Mouse (Mus musculus) brown adipose tissue, adult 24 weeks (tissue): ENCODE results near the gene Pced1b. TPM values are rescaled to one million over a fixed set of nuclear protein-coding genes. Genes with fewer than 3 reads are reported as not detected.

ENCODE experiments used
- H3K27ac ChIP-seq: fragments of 200-500 bp; replicated peaks from 2 replicates; pipeline ENCODE4 v1.5.1; 2012; ENCODE audit warnings: low read depth, mild to moderate bottlenecking, low read length
- H3K4me1 ChIP-seq: fragments of 200-500 bp; 2 replicates; pipeline ENCODE4 v1.6.1; 2012; ENCODE audit warnings: low read length, mixed read lengths; ENCODE audit not compliant: control insufficient read depth, insufficient read depth, insufficient read length
- H3K4me3 ChIP-seq: fragments of 200-500 bp; 2 replicates; pipeline ENCODE4 v1.5.1; 2012; ENCODE audit warnings: low read depth, mild to moderate bottlenecking, low read length, moderate library complexity; ENCODE audit not compliant: insufficient read depth
- polyA plus RNA-seq: library from polyadenylated mRNA; stranded (reverse); fragments of >200 nt; gene quantifications from 2 replicates; pipeline ENCODE4 v1.2.4, GENCODE M21; 2012; ENCODE audit not compliant: missing spikeins, insufficient read depth, insufficient read length

Pced1b gene
- polyA plus RNA-seq, 1 experiment = 1.9 TPM

GRCm38 (mm10) chr15:97247791-97248161 is 869 bp downstream of the Pced1b start:
- Histone ChIP-seq H3K27ac (peak overlapping the region; percentile 46), H3K4me1 (no peaks in the 10 kb centered on the region), H3K4me3 (peak overlapping the region; percentile 63)

- no peaks in the 10 kb centered on the region for H3K4me1 ChIP-seq
- H3K27ac ChIP-seq = peak overlapping the region; percentile 46
- H3K4me3 ChIP-seq = peak overlapping the region; percentile 63
Measured at GRCm38 (mm10) chr15:97248296-97248695, 1.4 kb downstream of the Pced1b start.

GRCm38 (mm10) chr15:97249322-97249721 is 2.4 kb downstream of the Pced1b start:
- Histone ChIP-seq H3K4me1 (no peaks in the 10 kb centered on the region), H3K27ac (no peak overlapping the region), H3K4me3 (no peak overlapping the region)

- Histone ChIP-seq H3K27ac (no peak overlapping the region), H3K4me3 (no peak overlapping the region), H3K4me1 (peaks cover 3% of the 10 kb centered on the region; the same call in 1 of the 2 replicates)
Measured at GRCm38 (mm10) chr15:97252493-97253034, 5.7 kb downstream of the Pced1b start.

- H3K4me1 ChIP-seq = peaks cover 6% of the 10 kb centered on the region; the same call in 1 of the 2 replicates
- H3K27ac ChIP-seq = no peak overlapping the region
- H3K4me3 ChIP-seq = no peak overlapping the region
Measured at GRCm38 (mm10) chr15:97254375-97254774, 7.5 kb downstream of the Pced1b start.

- Histone ChIP-seq H3K4me3 (no peak overlapping the region), H3K27ac (no peak overlapping the region), H3K4me1 (peaks cover 8% of the 10 kb centered on the region; the same call in 1 of the 2 replicates)
Measured at GRCm38 (mm10) chr15:97255800-97256199, 8.9 kb downstream of the Pced1b start.

- Histone ChIP-seq H3K4me1 (peaks cover 8% of the 10 kb centered on the region; the same call in 1 of the 2 replicates), H3K27ac (no peak overlapping the region), H3K4me3 (no peak overlapping the region)
Measured at GRCm38 (mm10) chr15:97256411-97256810, 9.5 kb downstream of the Pced1b start.

- H3K27ac ChIP-seq = no peak overlapping the region; the same call in 1 of the 2 replicates
- H3K4me3 ChIP-seq = no peak overlapping the region
- peaks cover 8% of the 10 kb centered on the region; the same call in 1 of the 2 replicates for H3K4me1 ChIP-seq
Measured at GRCm38 (mm10) chr15:97257206-97257775, 10.4 kb downstream of the Pced1b start.

- peaks cover 8% of the 10 kb centered on the region; the same call in 1 of the 2 replicates for H3K4me1 ChIP-seq
- H3K4me3 ChIP-seq = no peak overlapping the region
- H3K27ac ChIP-seq = no peak overlapping the region
Measured at GRCm38 (mm10) chr15:97258483-97259230, 11.8 kb downstream of the Pced1b start.

- H3K27ac ChIP-seq = no peak overlapping the region
- H3K4me1 ChIP-seq = peaks cover 8% of the 10 kb centered on the region; the same call in 1 of the 2 replicates
Measured at GRCm38 (mm10) chr15:97259300-97259699, 12.4 kb downstream of the Pced1b start.

GRCm38 (mm10) chr15:97259968-97260597 is 13.2 kb downstream of the Pced1b start:
- H3K27ac ChIP-seq = no peak overlapping the region
- H3K4me3 ChIP-seq = no peak overlapping the region
- peaks cover 8% of the 10 kb centered on the region; the same call in 1 of the 2 replicates for H3K4me1 ChIP-seq

More at GRCm38 (mm10) chr15:97259300-97259699, 12.4 kb downstream of the Pced1b start:
- H3K4me3 ChIP-seq = no peak overlapping the region

- Histone ChIP-seq H3K27ac (no peak overlapping the region), H3K4me3 (no peak overlapping the region), H3K4me1 (peaks cover 5% of the 10 kb centered on the region; the same call in 1 of the 2 replicates)
Measured at GRCm38 (mm10) chr15:97262251-97262650, 15.3 kb downstream of the Pced1b start.

GRCm38 (mm10) chr15:97266236-97266845 is 19.4 kb downstream of the Pced1b start:
- Histone ChIP-seq H3K4me1 (no peaks in the 10 kb centered on the region), H3K4me3 (no peak overlapping the region)

GRCm38 (mm10) chr15:97267094-97267695 is 20.3 kb downstream of the Pced1b start:
- Histone ChIP-seq H3K4me1 (no peaks in the 10 kb centered on the region), H3K4me3 (no peak overlapping the region), H3K27ac (no peak overlapping the region)

More at GRCm38 (mm10) chr15:97266236-97266845, 19.4 kb downstream of the Pced1b start:
- no peak overlapping the region for H3K27ac ChIP-seq
